Mouse (Mus musculus) CD4-positive, CD25-positive, alpha-beta regulatory T cell, adult 2 months (primary cell): ENCODE results near the gene Gnai2.
"Not testable (repeated sequence)": the region's sequence is repeated elsewhere in the genome, so short reads cannot be mapped to it uniquely, and the experiment has no call there.

Experiments
- DNase-seq: peaks from one replicate; pipeline ENCODE4 v3.0.0-alpha.2; 2012; ENCODE audit warnings: low read depth, low spot score

The Gnai2 gene

GRCm38 (mm10) chr9:107568331-107569261 lies 66.6 kb downstream of the Gnai2 start:
- peak; percentile 88 for DNase-seq

GRCm38 (mm10) chr9:107567702-107568319 lies 67.4 kb downstream of the Gnai2 start, which contains the start of gene Hyal2:
Gene Hyal2 (plus strand): TSS chr9:107567945.
- no peak for DNase-seq

GRCm38 (mm10) chr9:107566855-107567254 lies 68.3 kb downstream of the Gnai2 start:
- no peak for DNase-seq

GRCm38 (mm10) chr9:107566041-107566709 lies 69.0 kb downstream of the Gnai2 start:
- DNase-seq = peak; percentile 85

- not testable (repeated sequence) for DNase-seq
These were observed 69.6 kb downstream of the Gnai2 start for GRCm38 (mm10) chr9:107565556-107565955.
